Mouse (Mus musculus) heart, embryonic 13.5 days (tissue): ENCODE results near the gene Gga2. TPM values are rescaled to one million over a fixed set of nuclear protein-coding genes. Genes with fewer than 3 reads are reported as not detected.

Experiments
- ATAC-seq: fragments of 200-750 bp; cut with Nextera tagmentation; 2 replicates; pipeline ENCODE4 v1.8.0; 2017; ENCODE audit warnings: moderate TSS enrichment; ENCODE audit not compliant: insufficient number of reproducible peaks, low FRiP score, low TSS enrichment; ENCODE audit errors: extremely low read depth
- H3K27ac ChIP-seq: fragments of 300-500 bp; sonication (generic); replicated peaks from 2 replicates; pipeline ENCODE4 v1.5.1; 2015; ENCODE audit warnings: moderate library complexity, mild to moderate bottlenecking, inconsistent platforms
- H3K27me3 ChIP-seq: fragments of 300-500 bp; sonication (generic); replicated peaks from 2 replicates; pipeline ENCODE4 v1.6.1; 2015; ENCODE audit warnings: mild to moderate bottlenecking, inconsistent platforms
- H3K36me3 ChIP-seq: fragments of 300-500 bp; sonication (generic); 2 replicates; pipeline ENCODE4 v1.6.1; 2015; ENCODE audit warnings: mild to moderate bottlenecking, inconsistent platforms
- H3K4me1 ChIP-seq: fragments of 300-500 bp; sonication (generic); 2 replicates; pipeline ENCODE4 v1.6.1; 2015; ENCODE audit warnings: inconsistent platforms
- H3K4me2 ChIP-seq: fragments of 300-500 bp; sonication (generic); 2 replicates; pipeline ENCODE4 v1.6.1; 2015; ENCODE audit warnings: inconsistent platforms, mild to moderate bottlenecking, moderate library complexity
- H3K4me3 ChIP-seq: fragments of 300-500 bp; sonication (generic); 2 replicates; pipeline ENCODE4 v1.5.1; 2015; ENCODE audit warnings: moderate library complexity, mild to moderate bottlenecking, inconsistent platforms
- H3K9ac ChIP-seq: fragments of 300-500 bp; sonication (generic); 2 replicates; pipeline ENCODE4 v1.6.1; 2015; ENCODE audit warnings: inconsistent platforms, mild to moderate bottlenecking, moderate library complexity
- H3K9me3 ChIP-seq: fragments of 300-500 bp; sonication (generic); 2 replicates; pipeline ENCODE4 v1.6.1; 2016; ENCODE audit warnings: inconsistent platforms
- WGBS: fragments of 180-500 bp; shearing (Covaris S2); methylation state at CpG from one replicate; pipeline ENCODE4 v1.1.7; 2015; ENCODE audit warnings: mixed read lengths; 5-methylcytosine and 5-hydroxymethylcytosine counted together
- polyA plus RNA-seq: library from polyadenylated mRNA; unstranded; fragments of >200 nt; fragmentation: Nextera tagmentation; extraction: Ambion mirVana; gene quantifications from 2 replicates; pipeline ENCODE4 v1.2.1, GENCODE M21; 2015

The Gga2 gene
- polyA plus RNA-seq, 1 experiment from 2014 or later, result 77.2 TPM

GRCm38 (mm10) chr7:122000396-122000795, 20.6 kb downstream of the Gga2 start:
- no peak overlapping the region for H3K9ac ChIP-seq
- WGBS, result 55% methylated on average over 8 of the region's 8 CpGs
- H3K27me3 ChIP-seq, result no peaks in the 10 kb centered on the region
- peaks cover 7% of the 10 kb centered on the region; the same call in 1 of the 2 replicates for H3K9me3 ChIP-seq
- no peak overlapping the region for H3K4me3 ChIP-seq
- H3K4me1 ChIP-seq, result no peaks in the 10 kb centered on the region
- no peak for ATAC-seq
- H3K36me3 ChIP-seq, result peaks cover 94% of the 10 kb centered on the region
- no peak overlapping the region for H3K27ac ChIP-seq
- no peak overlapping the region for H3K4me2 ChIP-seq

- WGBS, result 78% methylated on average over 5 of the region's 5 CpGs
- peaks cover 7% of the 10 kb centered on the region; the same call in 1 of the 2 replicates for H3K9me3 ChIP-seq
- H3K4me1 ChIP-seq, result no peaks in the 10 kb centered on the region
- H3K36me3 ChIP-seq, result peaks cover 96% of the 10 kb centered on the region
- no peak overlapping the region for H3K4me3 ChIP-seq
- no peaks in the 10 kb centered on the region for H3K27me3 ChIP-seq
- H3K9ac ChIP-seq, result no peak overlapping the region
- no peak overlapping the region for H3K4me2 ChIP-seq
- ATAC-seq, result no peak
- no peak overlapping the region for H3K27ac ChIP-seq
Measured at GRCm38 (mm10) chr7:121995961-121996360, 25.1 kb downstream of the Gga2 start.

GRCm38 (mm10) chr7:121981307-121981871, 39.6 kb downstream of the Gga2 start, which contains the start of gene Cog7:
Cog7 (minus strand) TSS chr7:121981711.
- no peaks in the 10 kb centered on the region for H3K27me3 ChIP-seq
- H3K9me3 ChIP-seq, result no peaks in the 10 kb centered on the region
- ATAC-seq, result peak; percentile 62; the same call in 1 of the 2 replicates
- H3K4me2 ChIP-seq, result peak within 1 kb of the TSS; percentile 77
- peak within 1 kb of the TSS; percentile 91 for H3K9ac ChIP-seq
- H3K27ac ChIP-seq, result no peak within 1 kb of the TSS
- peaks cover 15% of the 10 kb centered on the region for H3K36me3 ChIP-seq
- H3K4me3 ChIP-seq, result peak within 1 kb of the TSS; percentile 83
- WGBS, result under 1% methylated on average over 55 of the region's 55 CpGs
- peaks cover 13% of the 10 kb centered on the region for H3K4me1 ChIP-seq

- no peak overlapping the region for H3K27ac ChIP-seq
- no peaks in the 10 kb centered on the region for H3K27me3 ChIP-seq
- no peak overlapping the region for H3K9ac ChIP-seq
- H3K4me1 ChIP-seq, result no peaks in the 10 kb centered on the region
- no peak overlapping the region for H3K4me3 ChIP-seq
- H3K36me3 ChIP-seq, result peaks cover 38% of the 10 kb centered on the region
- WGBS, result 51% methylated on average over 4 of the region's 4 CpGs
- ATAC-seq, result no peak
- H3K4me2 ChIP-seq, result no peak overlapping the region
- H3K9me3 ChIP-seq, result no peaks in the 10 kb centered on the region
Measured at GRCm38 (mm10) chr7:121975031-121975430, 46.0 kb downstream of the Gga2 start.

GRCm38 (mm10) chr7:121971698-121972097, 49.3 kb downstream of the Gga2 start:
- Histone ChIP-seq H3K27me3 (no peaks in the 10 kb centered on the region), H3K4me1 (no peaks in the 10 kb centered on the region), H3K9ac (no peak overlapping the region), H3K36me3 (peaks cover 33% of the 10 kb centered on the region), H3K9me3 (no peaks in the 10 kb centered on the region), H3K4me3 (no peak overlapping the region), H3K4me2 (no peak overlapping the region), H3K27ac (no peak overlapping the region)
- 88% methylated on average over 3 of the region's 3 CpGs for WGBS
- ATAC-seq, result no peak

- no peaks in the 10 kb centered on the region for H3K27me3 ChIP-seq
- no peaks in the 10 kb centered on the region for H3K9me3 ChIP-seq
- no peak for ATAC-seq
- H3K4me1 ChIP-seq, result no peaks in the 10 kb centered on the region
- H3K4me2 ChIP-seq, result no peak overlapping the region
- H3K27ac ChIP-seq, result no peak overlapping the region
- peaks cover 34% of the 10 kb centered on the region for H3K36me3 ChIP-seq
- 68% methylated on average over 9 of the region's 9 CpGs for WGBS
- H3K4me3 ChIP-seq, result no peak overlapping the region
- no peak overlapping the region for H3K9ac ChIP-seq
Measured at GRCm38 (mm10) chr7:121970250-121970649, 50.8 kb downstream of the Gga2 start.

GRCm38 (mm10) chr7:121968816-121969215, 52.2 kb downstream of the Gga2 start:
- Histone ChIP-seq H3K9ac (no peak overlapping the region), H3K27me3 (no peaks in the 10 kb centered on the region), H3K4me1 (no peaks in the 10 kb centered on the region), H3K36me3 (peaks cover 40% of the 10 kb centered on the region), H3K9me3 (no peaks in the 10 kb centered on the region), H3K4me2 (no peak overlapping the region), H3K4me3 (no peak overlapping the region), H3K27ac (no peak overlapping the region)
- WGBS, result 71% methylated on average over 9 of the region's 9 CpGs
- no peak for ATAC-seq

GRCm38 (mm10) chr7:121968242-121968641, 52.8 kb downstream of the Gga2 start:
- Histone ChIP-seq H3K4me3 (no peak overlapping the region), H3K27ac (no peak overlapping the region), H3K27me3 (no peaks in the 10 kb centered on the region), H3K36me3 (peaks cover 39% of the 10 kb centered on the region), H3K9ac (no peak overlapping the region), H3K9me3 (no peaks in the 10 kb centered on the region), H3K4me1 (peaks cover 3% of the 10 kb centered on the region; the same call in 1 of the 2 replicates), H3K4me2 (no peak overlapping the region)
- WGBS, result 21% methylated on average over 8 of the region's 8 CpGs
- no peak for ATAC-seq

GRCm38 (mm10) chr7:121966169-121966568, 54.9 kb downstream of the Gga2 start:
- H3K27ac ChIP-seq, result no peak overlapping the region
- peaks cover 3% of the 10 kb centered on the region; the same call in 1 of the 2 replicates for H3K4me1 ChIP-seq
- H3K4me3 ChIP-seq, result no peak overlapping the region
- H3K9ac ChIP-seq, result no peak overlapping the region
- 82% methylated on average over 7 of the region's 7 CpGs for WGBS
- ATAC-seq, result no peak
- no peak overlapping the region for H3K4me2 ChIP-seq
- no peaks in the 10 kb centered on the region for H3K27me3 ChIP-seq
- peaks cover 49% of the 10 kb centered on the region for H3K36me3 ChIP-seq
- no peaks in the 10 kb centered on the region for H3K9me3 ChIP-seq

GRCm38 (mm10) chr7:121963883-121964398, 57.1 kb downstream of the Gga2 start:
- ATAC-seq, result no peak
- Histone ChIP-seq H3K36me3 (peaks cover 44% of the 10 kb centered on the region), H3K9ac (no peak overlapping the region), H3K27me3 (no peaks in the 10 kb centered on the region), H3K4me1 (peaks cover 3% of the 10 kb centered on the region; the same call in 1 of the 2 replicates), H3K27ac (no peak overlapping the region), H3K9me3 (no peaks in the 10 kb centered on the region), H3K4me2 (no peak overlapping the region), H3K4me3 (no peak overlapping the region)
- 58% methylated on average over 6 of the region's 6 CpGs for WGBS

GRCm38 (mm10) chr7:121962571-121962959, 58.5 kb downstream of the Gga2 start:
- H3K4me3 ChIP-seq, result no peak overlapping the region
- 63% methylated on average over 3 of the region's 3 CpGs for WGBS

More at GRCm38 (mm10) chr7:121962571-121962959, 58.5 kb downstream of the Gga2 start:
- H3K4me1 ChIP-seq, result peaks cover 3% of the 10 kb centered on the region; the same call in 1 of the 2 replicates
- H3K9ac ChIP-seq, result no peak overlapping the region
- ATAC-seq, result no peak
- H3K4me2 ChIP-seq, result no peak overlapping the region
- H3K36me3 ChIP-seq, result peaks cover 44% of the 10 kb centered on the region
- no peaks in the 10 kb centered on the region for H3K9me3 ChIP-seq
- no peak overlapping the region for H3K27ac ChIP-seq
- H3K27me3 ChIP-seq, result no peaks in the 10 kb centered on the region
